Mouse (Mus musculus) ovary, postnatal 10 days (tissue): ENCODE data around the gene Fnbp1l.

Experiments
- DNase-seq: peaks from one replicate; pipeline ENCODE4 v3.0.0; 2022; ENCODE audit warnings: low spot score

Gene Fnbp1l

DNA sequence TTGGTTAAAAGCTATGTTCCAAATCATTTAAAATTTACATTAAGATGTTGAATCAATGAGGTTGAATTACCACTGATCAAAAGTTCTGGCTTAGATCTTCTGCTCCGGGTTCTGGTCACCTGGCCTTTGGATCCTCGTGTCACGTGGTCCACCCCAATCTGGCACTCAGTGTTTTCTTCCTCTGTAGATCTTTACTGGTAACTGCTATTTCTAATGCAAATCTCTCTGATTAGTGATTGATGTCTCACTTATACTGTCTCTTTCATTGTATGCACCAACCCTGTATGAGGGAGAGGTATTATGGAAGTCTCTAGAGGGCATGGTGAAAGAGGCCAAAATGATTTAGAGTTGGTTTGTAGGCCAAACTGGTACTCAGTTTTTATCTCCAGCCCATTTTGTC, 127.5 kb downstream of the Fnbp1l start:
- no peak for DNase-seq

DNA sequence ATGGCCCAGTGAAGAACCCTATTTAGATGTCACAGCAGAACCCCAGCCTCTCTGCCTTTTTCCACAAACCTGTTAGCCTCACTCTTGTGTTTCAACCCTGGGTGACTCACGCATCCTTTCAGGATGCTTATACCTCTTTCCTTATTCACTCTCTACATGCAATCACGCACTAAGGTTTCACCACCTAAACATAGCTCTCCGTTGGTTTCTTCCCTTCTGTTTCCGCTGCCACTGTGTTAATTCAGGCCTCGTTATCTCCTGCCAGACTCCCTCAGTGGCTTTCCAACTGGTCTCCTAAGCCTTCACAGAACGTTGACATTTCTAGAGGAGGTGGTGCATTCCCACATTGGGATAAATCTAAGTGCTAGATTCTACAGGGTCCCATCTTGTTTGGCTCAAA, 128.9 kb downstream of the Fnbp1l start:
- DNase-seq = no peak
